Mouse (Mus musculus) gastrocnemius, postnatal 10 days (tissue): ENCODE data around the gene Itpk1. TPM values are rescaled to one million over a fixed set of nuclear protein-coding genes. Genes with fewer than 3 reads are reported as not detected.
"Not testable (repeated sequence)": the region's sequence is repeated elsewhere in the genome, so short reads cannot be mapped to it uniquely, and the experiment has no call there.

ENCODE experiments used
- DNase-seq: peaks from one replicate; pipeline ENCODE4 v3.0.0; 2021; ENCODE audit warnings: mixed read lengths
- total RNA-seq, 2 experiments: library from RNA; stranded (reverse); gene quantifications; 2 replicates each; pipeline ENCODE4 v1.2.3; 2021

Itpk1 gene
- total RNA-seq, 2 experiments from 2014 or later = 5.6 to 6.0 TPM

DNA sequence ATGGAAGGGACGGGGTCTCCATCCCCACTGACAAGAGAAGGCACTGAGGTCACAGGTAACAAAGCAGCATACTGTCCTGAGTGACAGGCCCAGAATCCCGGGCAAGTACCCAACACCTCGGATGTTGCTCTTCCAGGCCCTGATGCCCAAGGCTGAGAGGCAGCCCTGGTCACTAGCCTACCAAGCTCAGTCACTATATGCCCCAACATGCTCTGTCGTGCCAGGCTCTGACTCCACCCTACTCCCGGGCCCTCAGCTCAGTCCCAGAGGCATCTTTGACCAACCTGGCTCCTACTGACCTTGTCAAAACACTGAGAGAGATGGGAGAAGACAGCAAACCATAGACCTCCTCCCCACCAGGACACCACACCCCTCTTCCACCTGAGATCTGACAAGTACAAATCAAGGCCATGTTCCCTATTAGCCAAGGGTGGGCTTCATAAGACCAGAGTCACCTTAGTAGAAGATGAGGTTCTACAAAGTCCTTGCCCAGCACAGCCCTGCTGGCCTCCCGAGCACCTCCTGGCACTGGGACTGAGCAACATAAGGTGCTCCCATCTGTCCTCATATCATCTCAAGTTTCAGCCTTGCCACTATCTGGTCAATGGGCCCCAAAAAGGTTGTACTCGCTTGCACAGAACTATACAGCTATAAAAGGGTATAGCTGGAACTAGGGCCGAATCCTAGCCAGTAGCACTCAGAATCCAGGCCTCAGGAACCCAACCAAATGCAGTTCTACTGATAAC is 43.7 kb downstream of the Itpk1 start:
- no peak for DNase-seq

DNA sequence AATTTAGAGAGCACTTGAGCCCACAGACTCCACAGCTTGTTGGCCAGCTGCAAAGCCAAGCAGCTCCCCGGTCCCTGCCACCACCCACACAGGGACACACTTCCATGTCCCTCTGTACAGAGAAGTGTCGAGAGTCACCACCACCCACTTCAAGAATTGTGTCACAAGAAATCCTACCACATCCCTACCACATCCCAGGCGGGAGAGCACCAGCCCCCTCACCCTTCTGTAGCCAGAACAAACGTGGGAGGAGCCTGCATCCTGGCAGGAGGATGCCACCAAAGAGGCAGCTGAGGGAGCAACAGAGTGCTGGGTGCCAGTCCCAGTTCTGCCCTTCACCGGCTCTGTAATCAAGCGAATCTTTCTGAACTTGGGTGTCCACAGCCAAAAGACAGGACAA is 51.7 kb downstream of the Itpk1 start:
- no peak for DNase-seq

DNA sequence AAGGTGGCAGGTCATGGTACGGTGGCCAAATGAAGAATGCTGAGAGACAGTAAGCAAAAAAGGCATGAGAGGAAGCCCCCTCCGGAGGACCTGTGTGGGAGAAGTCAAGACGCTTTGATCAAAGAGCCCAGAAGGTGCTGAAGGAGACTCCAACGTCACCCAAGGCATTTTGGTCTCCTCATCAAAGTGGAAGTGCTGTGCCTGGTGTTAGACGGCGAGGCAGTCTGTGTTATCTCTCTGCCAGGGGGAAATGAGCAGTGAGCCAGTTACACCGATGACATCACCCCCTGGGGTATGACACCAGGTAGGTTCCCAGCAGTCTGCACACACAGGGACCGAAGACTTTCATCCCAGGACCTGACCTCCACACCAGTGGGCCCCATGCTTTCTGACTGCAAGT is 52.3 kb downstream of the Itpk1 start:
- DNase-seq = no peak

DNA sequence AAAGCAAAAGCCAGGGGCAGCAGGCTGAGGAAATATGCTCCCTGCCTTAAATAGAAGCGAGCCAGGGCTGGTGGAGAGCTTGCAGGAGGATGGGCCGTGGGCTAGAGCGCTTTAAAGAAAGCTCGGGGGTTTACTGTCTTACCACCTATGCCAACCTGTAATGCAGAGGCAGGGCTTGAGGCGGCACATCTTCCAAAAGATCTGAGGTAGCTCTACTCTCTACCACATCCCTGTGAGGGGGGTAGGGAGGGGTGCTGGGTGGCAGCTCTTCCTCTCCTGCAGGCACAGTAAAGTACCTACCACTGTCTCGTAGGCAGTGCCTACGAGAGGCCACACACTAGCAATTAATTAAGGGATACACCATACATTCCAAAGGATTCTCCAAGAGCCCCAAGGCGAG is 52.9 kb downstream of the Itpk1 start:
- no peak for DNase-seq

DNA sequence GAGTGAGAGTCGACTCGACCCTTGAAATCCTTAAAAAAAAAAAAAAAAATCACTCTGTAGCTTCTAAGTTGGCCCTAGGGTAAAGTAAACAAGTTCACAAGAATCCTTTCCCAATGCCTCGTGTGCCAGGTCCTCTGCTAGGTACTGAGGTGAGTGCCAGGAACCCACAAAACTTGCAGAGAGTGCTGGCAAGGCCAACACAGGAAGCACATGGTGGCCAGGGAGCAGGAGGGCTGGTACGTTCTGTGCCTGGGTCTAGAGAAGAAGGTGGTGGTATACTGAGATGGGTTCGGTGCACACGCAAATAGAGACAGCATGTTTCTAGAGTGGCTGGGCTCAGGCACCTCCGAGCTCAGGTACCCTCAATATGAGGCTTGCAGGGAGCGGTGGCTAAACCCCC is 53.3 kb downstream of the Itpk1 start:
- DNase-seq = no peak

DNA sequence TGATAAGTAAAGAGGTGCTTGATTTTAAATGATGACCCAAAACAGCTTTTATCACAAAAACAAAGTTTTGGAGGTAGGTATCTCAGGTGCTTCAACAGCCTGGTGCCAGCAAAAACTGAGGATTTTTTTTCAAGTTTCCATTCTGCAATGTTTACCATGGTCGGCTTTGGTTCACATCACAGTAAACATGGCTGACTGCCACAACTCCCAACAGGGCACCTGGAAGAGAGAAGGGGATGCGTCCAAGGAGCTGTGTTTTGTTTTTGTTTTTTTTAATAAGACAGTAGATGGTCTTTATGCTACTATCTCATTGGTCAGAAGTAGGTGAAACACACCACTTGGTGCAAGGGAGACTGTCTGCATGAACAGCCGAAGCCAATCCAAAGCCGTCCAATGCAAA is 54.1 kb downstream of the Itpk1 start:
- no peak for DNase-seq

DNA sequence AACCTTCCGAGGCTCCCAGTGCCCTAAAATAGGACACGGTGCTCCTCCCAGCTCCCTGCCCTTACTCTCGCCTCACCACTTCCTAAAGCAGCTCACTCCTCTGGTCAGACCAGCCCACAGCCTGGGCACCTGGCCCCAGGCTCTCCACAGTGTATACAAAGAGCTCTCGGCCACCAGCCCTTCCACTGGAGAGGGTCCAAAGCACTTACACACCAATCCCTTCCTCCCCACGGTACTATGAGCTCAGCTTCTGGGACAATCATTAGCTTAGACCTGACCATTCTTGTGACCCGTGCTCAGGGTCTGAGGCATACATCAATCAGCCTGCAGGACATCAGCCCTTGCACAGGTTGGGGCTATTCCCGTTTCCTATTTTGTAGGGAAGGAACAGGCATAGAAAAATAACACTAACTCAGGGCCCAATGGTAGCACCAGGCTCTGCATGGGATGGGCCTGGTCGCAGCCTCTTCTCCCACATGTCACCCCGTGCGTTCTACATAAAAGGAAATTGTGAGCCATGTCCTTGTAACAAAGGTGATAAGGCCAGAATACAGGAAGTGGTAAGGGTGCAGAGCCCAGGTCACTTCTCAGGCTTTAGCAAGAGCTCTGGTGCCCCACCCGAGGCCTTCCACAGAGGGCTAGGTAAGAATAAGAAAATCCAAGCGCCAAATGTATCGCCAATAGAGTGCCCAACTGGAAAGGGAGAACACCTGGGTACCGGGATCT is 56.7 kb downstream of the Itpk1 start:
- no peak for DNase-seq

DNA sequence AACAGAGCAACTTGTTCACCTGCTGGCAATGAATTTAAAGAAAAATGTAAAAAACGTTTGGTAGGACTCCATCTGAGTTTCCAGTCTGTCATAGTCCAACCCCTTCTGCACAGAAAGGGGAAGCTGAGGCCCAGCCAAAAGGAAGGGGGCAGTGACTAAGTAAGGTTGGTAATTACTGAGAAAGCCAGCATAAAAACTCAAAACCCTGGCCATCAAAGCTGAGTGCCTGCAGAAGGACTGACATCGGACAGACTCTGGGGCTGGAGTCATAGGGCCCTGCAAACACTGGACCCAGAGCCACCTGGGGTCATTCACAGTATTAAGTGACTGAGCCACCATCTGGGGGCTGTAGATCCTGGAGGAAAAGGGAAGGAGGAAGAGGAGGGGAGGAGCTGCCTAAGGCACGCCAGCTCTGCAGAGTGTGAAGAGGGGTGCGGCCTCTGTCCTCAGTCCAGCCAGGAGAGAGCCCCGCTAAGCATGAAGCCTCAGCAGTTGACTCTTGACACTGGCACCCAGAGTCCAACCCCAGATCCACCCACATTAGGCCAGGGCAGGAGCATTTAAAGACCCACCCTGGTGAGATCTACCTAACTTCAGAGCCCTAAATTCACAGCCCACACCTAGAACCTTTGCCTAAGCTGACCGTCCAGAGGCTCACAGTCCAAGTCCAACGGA is 58.0 kb downstream of the Itpk1 start:
- DNase-seq = no peak

DNA sequence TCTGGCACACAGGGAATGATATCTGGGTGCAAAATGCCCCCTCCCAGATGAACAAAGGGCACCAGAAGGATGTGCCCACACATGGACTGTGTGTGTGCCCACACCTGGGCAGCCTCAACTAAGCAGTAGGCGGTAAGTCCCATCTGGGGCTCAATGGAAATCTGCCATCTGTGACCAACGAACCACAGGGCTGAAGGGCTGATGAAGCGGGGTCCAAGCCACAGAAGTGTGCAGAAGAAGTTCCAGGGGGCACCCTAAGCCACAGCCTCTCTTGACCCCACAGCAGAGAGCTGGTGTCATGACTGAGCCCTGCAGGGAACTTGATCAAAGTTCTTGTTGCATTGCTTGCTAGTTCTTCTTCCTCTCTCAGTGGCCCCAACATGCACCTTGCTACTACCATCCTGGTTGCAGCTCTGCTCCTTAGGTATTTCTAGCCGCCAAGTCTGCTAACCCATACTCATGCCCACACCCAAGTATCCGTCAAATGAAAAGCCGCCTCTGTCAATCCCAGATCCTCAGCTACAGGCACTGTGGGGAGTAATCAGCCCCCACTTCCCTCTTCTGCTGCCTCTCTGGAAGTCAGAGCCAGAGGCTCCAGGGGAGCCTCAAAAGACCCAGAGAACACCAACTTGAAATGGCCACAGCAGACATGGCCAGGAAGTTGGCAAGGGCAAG is 58.7 kb downstream of the Itpk1 start:
- DNase-seq = no peak

DNA sequence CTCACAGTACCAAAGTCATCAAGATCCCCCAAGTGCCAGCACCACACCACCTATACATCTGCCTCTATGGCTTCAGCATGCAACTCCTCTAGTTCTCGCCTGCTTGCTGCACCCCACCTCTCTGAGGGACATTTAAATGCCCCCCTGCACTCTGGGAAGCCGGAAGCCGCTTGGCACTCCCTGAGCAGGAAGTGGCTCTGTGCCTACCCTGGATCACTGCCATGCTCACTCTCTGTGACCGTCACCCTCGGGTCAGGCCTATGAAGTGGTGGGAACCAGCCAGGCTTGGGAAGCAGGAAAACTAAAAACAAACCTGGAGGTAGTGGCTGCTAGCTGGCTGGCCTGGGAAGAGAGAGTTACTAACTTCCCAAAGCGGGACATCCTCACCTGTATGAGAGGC is 61.4 kb downstream of the Itpk1 start:
- peak; percentile 22 for DNase-seq

DNA sequence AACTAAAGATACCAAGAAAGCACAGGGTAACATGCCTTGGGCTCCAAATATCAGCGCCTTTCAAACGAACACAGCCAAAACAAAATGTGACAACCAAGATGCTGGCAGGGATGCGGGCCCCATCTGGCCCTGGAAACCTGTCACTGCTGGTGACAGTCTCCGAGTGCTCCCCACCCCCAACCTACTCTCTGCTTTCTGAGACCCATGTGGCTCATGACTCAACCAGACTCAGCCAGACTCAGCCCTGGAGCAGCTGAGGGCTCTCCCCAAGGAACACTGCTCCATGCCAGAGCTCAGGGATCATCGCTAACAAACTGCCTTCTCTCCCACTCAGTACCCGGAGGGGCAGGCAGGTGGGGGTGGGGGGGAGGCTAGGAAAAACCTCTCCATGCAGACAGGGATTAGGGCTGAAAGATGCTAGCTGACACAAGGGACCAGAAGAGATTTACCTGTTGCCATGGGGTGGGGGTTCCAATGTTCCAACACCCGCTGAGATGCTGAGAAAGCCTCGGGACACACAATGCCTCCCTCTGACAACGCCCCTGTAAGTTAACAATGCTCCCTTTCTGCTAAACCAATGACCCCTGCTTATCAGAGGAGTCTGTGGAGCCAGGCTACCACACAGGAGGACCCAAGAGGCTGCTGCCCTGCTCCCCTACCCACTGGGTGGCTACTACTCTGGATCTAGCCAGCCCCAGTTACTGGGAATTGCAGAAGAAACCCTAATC is 64.1 kb downstream of the Itpk1 start:
- DNase-seq = no peak

DNA sequence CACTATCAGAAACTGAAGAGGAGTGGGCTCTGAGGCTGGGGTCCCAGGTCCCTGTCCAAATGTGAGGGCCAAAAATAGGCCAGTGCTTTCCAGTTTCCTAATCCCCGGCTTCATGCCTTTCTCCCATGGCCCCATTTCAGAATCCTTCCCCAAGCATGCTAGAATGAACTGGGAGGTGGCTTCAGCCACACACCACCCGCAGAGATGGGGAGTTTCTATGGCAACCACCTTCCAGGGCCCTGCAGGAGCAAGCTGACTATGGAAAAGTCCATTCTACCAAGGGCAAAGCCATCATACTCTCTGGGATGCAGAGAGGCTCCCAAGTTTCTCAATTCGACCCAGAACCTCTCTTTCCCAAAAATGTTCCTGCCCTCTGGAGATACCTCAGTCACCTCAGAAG is 65.9 kb downstream of the Itpk1 start:
- DNase-seq = no peak

DNA sequence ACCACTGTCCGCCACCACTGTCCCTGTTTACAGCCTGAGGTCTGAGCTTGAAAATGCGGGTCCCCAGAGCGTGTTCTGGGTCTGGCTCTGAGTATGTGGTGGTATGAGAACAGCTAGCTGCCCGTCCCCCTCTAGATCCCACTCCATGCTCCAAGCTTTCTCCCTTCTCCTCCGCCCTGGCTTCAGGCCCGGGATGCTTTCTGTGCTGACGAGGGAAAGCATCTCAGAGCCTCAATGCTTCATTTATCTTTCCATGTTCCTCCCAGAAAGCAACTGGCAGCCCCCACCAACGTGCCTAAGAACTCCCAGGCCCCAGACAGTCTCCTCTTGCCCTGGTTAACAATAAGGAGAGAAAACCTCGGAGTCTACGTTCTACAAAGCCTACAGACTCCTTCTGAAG is 67.5 kb downstream of the Itpk1 start:
- DNase-seq = no peak

DNA sequence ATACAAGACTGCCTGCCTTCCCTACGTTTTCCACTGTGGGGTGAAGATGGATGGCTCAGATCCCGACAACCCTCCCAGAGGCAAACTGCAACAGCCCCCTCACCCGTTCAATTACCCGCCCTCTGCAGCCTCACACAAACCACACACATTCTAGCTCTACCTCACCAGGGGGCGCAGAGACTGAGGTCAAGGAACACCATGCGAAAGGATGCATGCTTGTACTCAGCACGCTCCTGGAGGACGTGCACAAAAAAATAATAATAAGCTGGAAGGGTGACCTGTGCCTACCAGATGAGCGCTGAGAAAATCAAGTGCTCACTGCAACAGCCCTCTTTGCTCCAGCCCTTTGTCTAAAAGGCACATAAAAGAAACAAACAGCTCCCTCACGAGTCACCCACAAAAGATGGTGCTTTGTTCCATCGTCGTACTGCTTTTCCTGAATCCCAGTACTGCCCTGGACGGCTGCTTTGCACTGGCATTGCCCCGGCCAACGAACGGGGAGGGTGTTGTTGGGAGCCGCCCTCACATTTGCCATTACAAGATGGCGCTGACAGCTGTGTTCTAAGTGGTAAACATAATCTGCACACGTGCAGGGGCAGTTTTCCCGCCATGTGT is 70.2 kb downstream of the Itpk1 start:
- no peak for DNase-seq

DNA sequence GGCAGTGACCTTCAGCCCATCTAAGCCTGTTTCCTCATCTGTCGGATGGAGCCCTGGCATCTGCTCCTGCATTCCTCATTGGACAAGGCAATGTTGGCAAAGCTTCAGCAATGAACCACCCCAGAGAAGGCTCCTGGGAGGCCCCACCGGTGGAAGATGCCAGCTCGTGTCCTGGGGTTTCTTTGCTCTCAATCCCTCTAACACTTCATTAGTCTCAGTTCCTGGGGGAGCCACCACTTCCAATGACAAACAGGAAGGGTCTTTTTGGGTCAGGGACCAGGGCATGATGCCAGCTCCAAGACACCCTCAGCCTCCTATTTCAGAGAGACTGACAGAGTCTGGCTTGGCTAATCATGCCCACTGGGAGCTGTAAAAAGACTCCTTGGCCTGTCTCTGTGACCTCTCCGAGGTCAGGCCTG is 71.6 kb downstream of the Itpk1 start:
- peak; percentile 35 for DNase-seq

DNA sequence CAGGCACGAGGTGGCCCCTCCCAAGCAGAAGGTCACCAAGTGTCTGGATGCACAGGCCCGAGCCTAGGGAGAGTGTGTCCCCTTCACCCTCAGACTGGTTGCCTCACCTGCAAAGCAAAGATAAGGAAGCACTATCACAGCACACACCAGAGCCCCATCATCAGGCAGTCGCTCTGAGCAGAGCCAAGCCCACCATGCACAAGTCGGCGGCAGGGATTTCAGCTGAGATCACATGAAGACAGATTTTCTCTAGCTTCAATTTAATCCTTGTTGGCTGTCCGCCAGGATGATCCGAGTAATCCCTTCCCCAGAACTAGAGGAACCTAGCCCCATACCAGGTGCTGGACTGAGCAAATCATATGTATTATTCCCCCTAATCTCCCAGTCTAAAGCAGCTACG is 73.0 kb downstream of the Itpk1 start:
- no peak for DNase-seq

DNA sequence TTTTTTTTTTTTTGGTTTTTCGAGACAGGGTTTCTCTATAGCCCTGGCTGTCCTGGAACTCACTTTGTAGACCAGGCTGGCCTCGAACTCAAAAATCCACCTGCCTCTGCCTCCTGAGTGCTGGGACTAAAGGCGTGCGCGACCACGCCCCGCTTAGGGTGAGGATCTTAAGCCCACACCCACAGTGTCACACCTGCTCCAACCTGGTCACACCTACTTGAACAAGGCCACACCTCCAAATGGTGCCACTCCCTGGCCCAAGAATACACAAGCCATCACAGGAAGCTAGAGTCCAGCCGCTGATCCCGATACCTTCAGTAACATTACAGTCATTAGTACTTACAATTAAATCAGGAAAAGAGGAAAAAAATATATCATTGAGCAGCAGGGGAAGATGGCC is 74.3 kb downstream of the Itpk1 start:
- DNase-seq = not testable (repeated sequence)

DNA sequence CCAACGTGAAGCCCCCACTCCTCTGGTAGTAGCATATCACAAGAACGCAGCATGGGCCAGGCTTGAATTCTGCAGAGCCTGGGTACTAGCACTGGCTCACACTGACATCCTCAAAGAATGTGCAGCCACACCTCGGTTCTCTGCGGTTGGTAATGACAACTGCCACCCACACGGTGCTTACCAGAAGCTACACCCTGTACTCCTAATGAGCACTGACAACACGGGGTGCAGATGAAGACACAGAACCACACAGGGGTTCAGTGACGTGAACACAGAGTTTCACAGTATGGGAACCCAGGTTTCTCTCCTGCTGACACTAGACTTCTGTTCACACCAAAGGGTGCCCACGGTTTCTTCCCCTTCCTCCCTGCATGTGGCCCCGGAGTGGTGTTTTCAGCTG is 76.5 kb downstream of the Itpk1 start:
- DNase-seq = no peak

DNA sequence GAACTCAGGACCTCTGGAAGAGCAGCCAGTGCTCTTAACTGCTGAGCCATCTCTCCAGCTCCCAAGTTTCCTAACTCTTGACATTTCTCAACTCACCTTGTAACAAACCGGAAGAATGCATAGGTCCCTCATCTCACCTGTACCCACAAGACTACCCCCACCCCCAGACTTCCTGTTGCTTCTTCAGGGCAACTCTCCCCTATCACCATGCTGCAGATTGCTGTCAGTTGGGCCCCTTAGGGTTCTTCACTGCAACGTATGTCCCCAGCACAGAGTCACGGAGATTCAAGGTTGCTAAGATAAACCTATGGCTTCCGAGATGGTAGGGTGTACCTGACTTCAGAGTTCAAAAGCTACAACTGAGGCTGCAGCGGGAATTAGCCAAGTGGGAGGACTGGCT is 77.2 kb downstream of the Itpk1 start:
- DNase-seq = no peak

DNA sequence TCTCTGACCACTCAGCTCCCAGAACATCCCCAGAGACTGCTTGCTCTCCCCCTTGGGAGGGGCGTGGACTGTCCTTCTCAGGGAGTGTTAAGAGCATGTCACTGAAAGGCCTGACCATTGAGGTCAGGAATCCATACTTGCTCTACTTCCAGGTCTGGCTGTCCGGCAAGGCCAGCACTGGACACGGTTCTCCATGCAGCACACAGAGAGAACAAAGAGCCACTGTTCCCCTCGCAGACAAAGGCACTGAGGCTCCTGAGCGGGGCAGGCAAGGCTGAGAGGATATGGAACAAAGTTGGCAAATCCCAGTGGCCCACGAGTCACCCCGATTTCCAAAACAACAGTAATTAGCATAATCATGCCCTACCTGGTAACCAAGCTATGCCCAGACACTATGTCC is 77.9 kb downstream of the Itpk1 start:
- no peak for DNase-seq

DNA sequence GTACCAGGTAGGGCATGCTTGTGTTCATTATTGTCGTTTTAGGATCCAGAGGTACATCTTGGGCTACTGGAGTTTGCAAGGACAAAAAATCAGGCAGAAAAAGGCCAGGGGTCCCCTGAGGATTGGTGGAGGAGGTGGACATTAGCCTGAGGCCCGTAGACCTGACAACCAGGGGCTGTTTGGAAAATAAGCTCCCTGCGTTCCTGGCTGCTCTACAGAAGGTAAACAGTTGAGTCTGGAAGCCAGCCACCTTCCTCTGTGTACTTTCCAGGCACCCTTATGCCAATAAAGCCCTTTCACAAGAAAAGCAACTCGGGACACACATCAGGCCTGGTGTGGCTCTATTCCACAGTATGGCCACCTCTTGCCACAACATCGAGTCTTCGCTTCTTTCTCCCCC is 79.0 kb downstream of the Itpk1 start:
- DNase-seq = no peak

DNA sequence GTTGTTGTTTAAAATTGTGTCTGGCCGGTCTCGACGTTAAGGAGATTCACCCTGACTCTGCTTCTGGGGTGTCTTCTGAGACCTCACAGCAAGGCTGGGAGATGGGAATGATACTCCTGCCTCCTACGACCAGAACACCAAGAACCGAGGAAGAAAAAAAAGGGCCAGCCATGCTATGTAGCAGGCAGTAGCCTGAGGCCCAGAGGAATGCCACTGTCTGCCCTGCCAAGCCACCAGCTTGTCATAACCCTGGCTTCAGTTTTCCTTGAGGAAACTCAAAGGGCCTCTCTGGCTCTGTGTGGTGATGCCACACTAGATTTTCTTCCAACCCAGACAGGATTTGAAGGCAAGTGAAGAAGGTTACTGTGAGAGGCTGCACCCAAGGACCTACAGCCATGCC is 79.6 kb downstream of the Itpk1 start:
- DNase-seq = no peak
